Mouse (Mus musculus): ENCODE measurements at regions not wholly inside any gene's neighbourhood (a gene's known extent, or its start where the extent isn't known, plus 50 kb on each side); places are given as distances from the start of the nearest gene placed in this dataset.

DNA sequence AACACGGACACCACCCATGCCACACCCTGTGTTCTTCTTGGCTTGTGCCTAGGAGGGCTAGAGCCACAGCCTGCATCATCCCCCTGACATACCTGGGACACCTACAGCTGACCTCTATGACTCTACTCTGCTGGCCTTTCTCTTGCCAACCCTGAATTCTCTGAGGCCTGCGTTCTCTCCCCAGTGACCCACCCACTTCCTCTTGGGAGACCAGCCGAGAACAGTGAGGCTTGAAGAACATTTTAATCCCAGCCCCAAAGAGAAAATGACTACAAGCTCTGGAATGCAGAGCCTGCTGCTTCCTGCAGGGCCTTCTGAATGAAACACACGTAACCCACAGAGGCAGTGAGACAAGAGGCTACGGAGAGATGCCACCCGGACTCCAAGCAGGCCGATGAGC lies 102.0 kb downstream of the Zfp36l2 start:
- WGBS, result 27% methylated on average over 7 of the region's 7 CpGs
- Histone ChIP-seq H3K36me3 (ENCODE audit: control insufficient read depth, insufficient read depth, low read length) (no peaks in the 10 kb centered on the region), H3K4me3 (ENCODE audit: low read depth, low read length) (no peak overlapping the region), H3K27ac (replicated peaks; ENCODE audit: low read depth, low read length) (peak overlapping the region; percentile 64), H3K4me1 (ENCODE audit: control insufficient read depth, insufficient read depth, low read length) (peaks cover 40% of the 10 kb centered on the region), H3K4me2 (ENCODE audit: low read depth, low read length) (no peak overlapping the region), H3K9me3 (ENCODE audit: control insufficient read depth, low read length) (no peaks in the 10 kb centered on the region), H3K27me3 (replicated peaks; ENCODE audit: control insufficient read depth, insufficient read depth, low read length) (no peaks in the 10 kb centered on the region), H3K9ac (ENCODE audit: low read depth, low read length) (no peak overlapping the region)
- DNase-seq (ENCODE audit: low spot score) (peak; percentile 84), ATAC-seq (ENCODE audit: low read depth) (peak; percentile 34; the same call in 1 of the 2 replicates)

DNA sequence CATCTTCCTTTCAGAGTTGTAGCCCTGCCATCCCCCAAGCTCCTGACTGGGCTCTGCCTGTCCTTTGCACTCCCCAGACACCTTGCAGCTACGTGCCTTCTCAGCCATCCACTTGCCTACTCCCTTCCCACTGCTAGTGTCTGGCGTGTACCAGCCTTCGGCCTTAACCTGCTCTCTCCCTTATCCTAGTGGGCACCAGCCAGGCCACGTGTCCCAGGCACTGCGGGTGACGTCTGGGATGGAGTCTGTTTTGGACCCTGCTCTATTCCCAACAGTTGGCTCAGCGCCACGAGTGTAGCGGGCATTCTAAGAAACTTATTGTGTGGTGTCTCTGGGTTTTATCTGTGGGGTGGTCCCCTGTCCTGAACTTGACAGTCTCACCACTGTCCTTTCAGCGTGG lies 102.5 kb downstream of the Zfp36l2 start:
- ATAC-seq (ENCODE audit: low read depth) (no peak), DNase-seq (ENCODE audit: low spot score) (no peak)
- H3K27ac ChIP-seq (replicated peaks; ENCODE audit: low read depth, low read length), result peak overlapping the region; percentile 64; the same call in 1 of the 2 replicates

DNA sequence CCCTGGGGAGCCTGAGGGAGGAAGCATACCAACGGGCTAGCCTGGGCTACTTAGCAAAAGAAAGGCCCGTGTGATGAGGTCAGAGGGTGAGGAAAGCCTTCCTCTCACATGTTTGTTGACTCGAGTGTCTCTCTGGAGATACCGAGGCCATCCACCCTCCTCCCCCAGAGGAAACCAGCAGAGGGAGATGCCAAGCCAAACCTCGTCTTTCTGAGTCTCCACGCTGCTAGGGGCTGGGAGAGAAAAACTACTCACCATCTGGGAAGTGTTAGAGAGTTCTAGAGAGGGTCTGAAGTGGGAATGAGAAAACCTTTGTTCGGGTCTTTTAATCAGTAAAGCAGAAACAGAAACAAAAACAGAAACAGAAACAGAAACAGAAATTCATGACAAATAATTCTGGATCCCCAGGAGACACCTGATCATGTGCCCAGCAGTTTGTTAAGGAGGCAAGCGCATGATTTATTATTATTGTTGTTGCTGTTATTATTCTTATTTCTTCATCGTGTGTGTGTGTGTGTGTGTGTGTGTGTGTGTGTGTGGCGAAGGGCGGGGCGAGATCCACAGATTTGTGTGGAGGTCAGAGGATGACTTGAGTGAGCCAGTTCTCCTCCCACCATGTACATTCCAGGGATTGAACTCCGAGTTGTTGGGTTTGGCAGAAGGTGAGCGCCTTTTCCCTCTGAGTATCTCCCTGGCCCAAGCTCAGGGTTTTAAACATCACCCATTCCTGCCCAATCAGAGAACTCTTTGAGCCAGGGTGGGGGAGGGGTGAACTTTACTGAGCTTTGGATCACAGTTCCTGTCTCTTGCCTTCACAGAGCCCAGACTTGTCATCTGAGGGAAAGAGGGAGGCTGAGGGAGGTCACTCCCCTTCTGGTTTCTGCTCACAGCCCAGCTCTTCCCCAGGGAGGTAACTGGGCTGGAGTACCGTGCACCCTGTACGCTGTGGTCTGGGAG lies 104.2 kb downstream of the Zfp36l2 start:
- Histone ChIP-seq H3K36me3 (ENCODE audit: control insufficient read depth, insufficient read depth, low read length) (no peaks in the 10 kb centered on the region), H3K9me3 (ENCODE audit: control insufficient read depth, low read length) (no peaks in the 10 kb centered on the region), H3K4me1 (ENCODE audit: control insufficient read depth, insufficient read depth, low read length) (peaks cover 40% of the 10 kb centered on the region), H3K4me3 (ENCODE audit: low read depth, low read length) (no peak overlapping the region), H3K4me2 (ENCODE audit: low read depth, low read length) (peak overlapping the region; percentile 18; the same call in 1 of the 2 replicates), H3K27me3 (replicated peaks; ENCODE audit: control insufficient read depth, insufficient read depth, low read length) (no peaks in the 10 kb centered on the region), H3K27ac (replicated peaks; ENCODE audit: low read depth, low read length) (peak overlapping the region; percentile 80), H3K9ac (ENCODE audit: low read depth, low read length) (no peak overlapping the region)
- ATAC-seq (ENCODE audit: low read depth) (peak; percentile 37), DNase-seq (ENCODE audit: low spot score) (peak; percentile 86)
- 38% methylated on average over 16 of the region's 16 CpGs for WGBS

More for the DNA sequence above, 102.5 kb downstream of the Zfp36l2 start:
- Histone ChIP-seq H3K4me3 (ENCODE audit: low read depth, low read length) (no peak overlapping the region), H3K9me3 (ENCODE audit: control insufficient read depth, low read length) (no peaks in the 10 kb centered on the region), H3K4me2 (ENCODE audit: low read depth, low read length) (no peak overlapping the region), H3K4me1 (ENCODE audit: control insufficient read depth, insufficient read depth, low read length) (peaks cover 40% of the 10 kb centered on the region), H3K9ac (ENCODE audit: low read depth, low read length) (no peak overlapping the region), H3K36me3 (ENCODE audit: control insufficient read depth, insufficient read depth, low read length) (no peaks in the 10 kb centered on the region), H3K27me3 (replicated peaks; ENCODE audit: control insufficient read depth, insufficient read depth, low read length) (no peaks in the 10 kb centered on the region)
- 83% methylated on average over 10 of the region's 10 CpGs for WGBS

DNA sequence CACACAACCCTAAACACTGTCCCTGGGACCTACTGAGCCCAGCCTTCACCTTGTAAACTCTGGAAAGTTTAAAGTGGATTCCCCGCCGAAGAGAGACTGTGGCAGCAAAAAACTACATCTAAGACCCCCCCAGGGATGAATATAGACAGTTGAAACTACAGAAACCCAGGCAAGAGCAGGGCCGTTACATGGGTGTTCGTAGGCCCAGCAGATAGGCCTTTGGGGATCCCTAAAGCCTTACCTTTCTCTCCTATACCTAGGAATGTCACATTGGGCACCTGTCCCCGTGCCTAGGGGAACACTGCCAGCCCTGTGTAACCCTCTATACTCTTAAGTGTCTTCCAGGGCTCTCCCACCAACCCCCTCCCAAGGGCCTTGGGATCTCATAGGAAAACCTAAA lies 105.2 kb downstream of the Zfp36l2 start:
- WGBS, result 90% methylated on average over 5 of the region's 5 CpGs
- Histone ChIP-seq H3K9ac (ENCODE audit: low read depth, low read length) (no peak overlapping the region), H3K9me3 (ENCODE audit: control insufficient read depth, low read length) (no peaks in the 10 kb centered on the region), H3K4me1 (ENCODE audit: control insufficient read depth, insufficient read depth, low read length) (peaks cover 40% of the 10 kb centered on the region), H3K36me3 (ENCODE audit: control insufficient read depth, insufficient read depth, low read length) (no peaks in the 10 kb centered on the region), H3K4me3 (ENCODE audit: low read depth, low read length) (no peak overlapping the region), H3K4me2 (ENCODE audit: low read depth, low read length) (no peak overlapping the region), H3K27me3 (replicated peaks; ENCODE audit: control insufficient read depth, insufficient read depth, low read length) (no peaks in the 10 kb centered on the region), H3K27ac (replicated peaks; ENCODE audit: low read depth, low read length) (peak overlapping the region; percentile 80)
- DNase-seq (ENCODE audit: low spot score) (no peak), ATAC-seq (ENCODE audit: low read depth) (no peak)

DNA sequence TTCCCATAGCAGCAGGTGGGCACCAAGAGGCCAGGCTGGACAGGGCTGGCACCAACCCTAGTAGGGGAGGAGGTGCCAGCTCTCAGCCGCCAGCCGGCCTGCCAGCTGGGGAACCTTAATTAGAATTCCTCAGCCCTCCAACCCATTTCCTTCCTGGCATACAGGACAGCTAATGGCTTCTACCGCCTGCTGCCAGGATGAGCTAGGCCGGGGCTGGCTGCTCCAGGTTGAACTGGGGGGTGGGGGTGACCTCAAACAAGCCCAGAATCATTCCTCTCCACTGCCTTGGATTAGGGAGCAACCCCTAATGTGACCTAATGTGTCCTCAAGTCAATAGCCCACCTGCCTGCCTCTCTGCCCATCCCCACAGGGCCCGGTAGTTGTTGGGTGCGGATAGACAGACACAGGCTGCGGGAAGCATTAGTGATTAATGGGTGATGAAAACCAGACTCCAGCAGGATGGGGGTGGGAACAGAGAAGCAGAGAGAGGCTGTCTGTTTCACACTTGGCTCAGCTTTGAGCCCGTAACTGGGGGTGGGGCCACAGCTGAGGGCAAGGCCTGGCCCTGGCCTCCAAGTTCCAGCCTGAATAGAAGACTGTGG lies 105.9 kb downstream of the Zfp36l2 start:
- no peaks in the 10 kb centered on the region for H3K36me3 ChIP-seq (ENCODE audit: control insufficient read depth, insufficient read depth, low read length)
- 21% methylated on average over 7 of the region's 8 CpGs for WGBS
- H3K4me2 ChIP-seq (ENCODE audit: low read depth, low read length), result no peak overlapping the region

DNA sequence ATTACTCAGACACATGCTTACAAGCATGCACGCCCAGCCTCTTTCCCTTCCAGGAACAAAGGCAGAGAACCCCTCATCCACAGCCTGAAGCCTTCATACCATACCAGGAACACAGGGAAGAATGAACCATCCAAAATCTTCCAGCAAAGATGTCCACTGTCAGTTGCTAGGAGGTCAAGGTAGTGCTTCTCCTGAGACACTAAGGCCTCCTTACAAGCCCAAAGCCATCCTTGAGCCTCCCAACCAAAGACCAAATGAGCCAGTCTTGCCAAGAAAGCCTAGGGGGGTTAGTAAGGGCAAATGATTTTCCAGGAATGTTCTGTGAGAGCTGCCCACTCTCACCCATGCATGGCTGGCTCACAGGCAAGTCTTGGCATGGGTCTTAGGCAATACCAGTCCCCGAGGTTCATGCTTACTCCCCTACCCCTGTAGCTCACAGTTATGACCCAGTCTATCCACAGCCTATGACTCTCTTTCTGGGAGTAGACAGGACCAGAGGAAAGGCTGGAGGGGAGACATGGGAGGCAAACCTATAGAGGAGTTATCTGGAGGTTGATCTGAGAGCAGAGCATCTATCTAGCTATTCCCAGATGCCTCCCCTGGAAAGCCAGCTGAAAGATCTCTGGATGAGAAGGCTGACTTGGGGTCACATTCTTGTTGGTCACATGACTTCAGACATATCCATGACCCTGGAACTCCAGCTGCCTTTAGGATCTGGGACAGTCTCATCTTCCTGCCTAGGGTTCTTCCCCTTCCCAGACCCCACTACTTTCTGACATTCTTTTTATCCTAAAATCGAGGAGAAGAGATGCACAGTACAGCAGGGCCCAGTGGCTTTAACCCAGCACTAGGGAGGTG lies 112.4 kb downstream of the Zfp36l2 start:
- H3K4me1 ChIP-seq (ENCODE audit: control insufficient read depth, insufficient read depth, low read length), result peaks cover 15% of the 10 kb centered on the region
- H3K4me2 ChIP-seq (ENCODE audit: low read depth, low read length), result no peak overlapping the region
- no peak overlapping the region for H3K9ac ChIP-seq (ENCODE audit: low read depth, low read length)
- WGBS, result 65% methylated on average over 3 of the region's 3 CpGs
- H3K27ac ChIP-seq (replicated peaks; ENCODE audit: low read depth, low read length), result peak overlapping the region; percentile 46
- no peak for ATAC-seq (ENCODE audit: low read depth)
- DNase-seq (ENCODE audit: low spot score), result no peak
- H3K27me3 ChIP-seq (replicated peaks; ENCODE audit: control insufficient read depth, insufficient read depth, low read length), result no peaks in the 10 kb centered on the region
- H3K9me3 ChIP-seq (ENCODE audit: control insufficient read depth, low read length), result no peaks in the 10 kb centered on the region
- no peaks in the 10 kb centered on the region for H3K36me3 ChIP-seq (ENCODE audit: control insufficient read depth, insufficient read depth, low read length)
- no peak overlapping the region for H3K4me3 ChIP-seq (ENCODE audit: low read depth, low read length)

More for the DNA sequence above, 105.9 kb downstream of the Zfp36l2 start:
- Histone ChIP-seq H3K9me3 (ENCODE audit: control insufficient read depth, low read length) (no peaks in the 10 kb centered on the region), H3K27me3 (replicated peaks; ENCODE audit: control insufficient read depth, insufficient read depth, low read length) (no peaks in the 10 kb centered on the region), H3K4me1 (ENCODE audit: control insufficient read depth, insufficient read depth, low read length) (peaks cover 40% of the 10 kb centered on the region), H3K9ac (ENCODE audit: low read depth, low read length) (no peak overlapping the region), H3K4me3 (ENCODE audit: low read depth, low read length) (no peak overlapping the region), H3K27ac (replicated peaks; ENCODE audit: low read depth, low read length) (peak overlapping the region; percentile 80)
- DNase-seq (ENCODE audit: low spot score), result peak; percentile 69
- ATAC-seq (ENCODE audit: low read depth), result peak; percentile 60; the same call in 1 of the 2 replicates

DNA sequence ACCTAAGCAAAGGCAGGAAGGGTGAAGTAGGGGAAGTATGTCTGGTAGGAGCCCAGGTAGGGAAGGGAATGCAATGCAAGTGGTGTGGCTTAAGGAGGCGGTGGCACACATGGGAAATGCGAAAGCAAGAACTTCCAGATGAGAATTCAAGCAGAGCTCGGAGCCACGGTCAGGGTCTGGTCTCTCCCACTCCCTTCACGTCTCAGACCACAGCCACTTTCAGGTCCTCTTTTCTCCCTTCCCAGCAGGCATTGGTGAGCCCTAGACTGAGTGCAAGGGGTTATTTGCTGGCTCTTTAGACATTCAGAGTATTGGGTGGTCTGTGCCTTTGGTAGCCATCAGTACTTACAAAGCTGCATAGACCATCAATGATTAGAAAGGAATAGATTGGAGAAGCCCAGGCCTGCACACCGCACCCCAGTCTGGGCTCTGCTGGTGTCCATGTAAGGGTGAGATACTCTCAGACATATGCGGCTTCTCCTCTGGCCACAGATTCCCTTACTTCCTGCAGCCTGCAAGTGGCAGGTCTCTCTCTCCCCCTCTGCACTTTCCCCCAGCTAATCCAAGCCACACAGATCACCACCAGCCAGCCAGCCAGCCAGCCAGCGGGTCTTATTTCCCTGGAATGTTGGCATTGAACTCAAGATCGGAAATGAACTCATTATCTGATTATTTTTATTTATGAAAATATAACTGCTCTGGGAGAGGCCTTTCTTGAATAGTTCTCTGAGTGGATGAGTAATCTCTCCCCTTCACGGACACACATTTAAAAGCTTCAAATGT lies 113.6 kb downstream of the Zfp36l2 start:
- DNase-seq (ENCODE audit: low spot score) (peak; percentile 75), ATAC-seq (ENCODE audit: low read depth) (peak; percentile 15; the same call in 1 of the 2 replicates)
- Histone ChIP-seq H3K27ac (replicated peaks; ENCODE audit: low read depth, low read length) (peak overlapping the region; percentile 69), H3K4me2 (ENCODE audit: low read depth, low read length) (no peak overlapping the region), H3K36me3 (ENCODE audit: control insufficient read depth, insufficient read depth, low read length) (no peaks in the 10 kb centered on the region), H3K9ac (ENCODE audit: low read depth, low read length) (no peak overlapping the region), H3K4me3 (ENCODE audit: low read depth, low read length) (no peak overlapping the region), H3K4me1 (ENCODE audit: control insufficient read depth, insufficient read depth, low read length) (peaks cover 15% of the 10 kb centered on the region), H3K27me3 (replicated peaks; ENCODE audit: control insufficient read depth, insufficient read depth, low read length) (no peaks in the 10 kb centered on the region), H3K9me3 (ENCODE audit: control insufficient read depth, low read length) (no peaks in the 10 kb centered on the region)
- 57% methylated on average over 10 of the region's 10 CpGs for WGBS

All from embryonic facial prominence, embryonic 14.5 days (tissue).